Mouse (Mus musculus): ENCODE data around the gene Slc7a7. TPM values are rescaled to one million over a fixed set of nuclear protein-coding genes. Genes with fewer than 3 reads are reported as not detected.

Gene Slc7a7
- polyA plus RNA-seq, 1 experiment = 1.6 TPM

DNA sequence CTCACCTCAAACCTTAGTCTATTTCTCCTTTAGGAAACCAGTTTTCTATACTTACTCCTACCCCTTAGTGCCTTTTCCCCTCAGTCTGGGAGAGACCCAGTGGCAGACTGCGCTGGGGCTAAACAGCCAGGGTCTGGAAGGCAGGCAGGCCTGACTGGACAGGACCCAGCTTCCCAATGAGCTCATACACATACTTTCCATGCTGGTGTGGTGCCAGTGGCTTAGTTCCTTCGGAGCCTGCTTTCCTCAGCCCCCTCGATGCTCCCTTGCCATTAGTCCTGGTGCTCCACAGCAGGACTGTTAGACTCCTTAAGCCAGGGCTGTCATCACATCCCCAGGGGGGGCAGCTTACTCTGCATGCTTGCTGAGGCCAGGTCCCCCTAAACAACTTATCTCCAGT, 27.9 kb upstream of the Slc7a7 start:
- Histone ChIP-seq H3K9me3 (no peaks in the 10 kb centered on the region), H3K4me1 (peaks cover 41% of the 10 kb centered on the region), H3K4me3 (replicated peaks) (no peak overlapping the region), H3K27me3 (replicated peaks) (peaks cover 26% of the 10 kb centered on the region), H3K36me3 (replicated peaks; ENCODE audit: low read length) (no peaks in the 10 kb centered on the region)
- TF ChIP-seq FLI1 (IDR thresholded peaks at IDR 0.05; ENCODE audit: low read length) (no peak), GATA1 (IDR thresholded peaks at IDR 0.05; ENCODE audit: borderline replicate concordance, low read length) (no peak)

DNA sequence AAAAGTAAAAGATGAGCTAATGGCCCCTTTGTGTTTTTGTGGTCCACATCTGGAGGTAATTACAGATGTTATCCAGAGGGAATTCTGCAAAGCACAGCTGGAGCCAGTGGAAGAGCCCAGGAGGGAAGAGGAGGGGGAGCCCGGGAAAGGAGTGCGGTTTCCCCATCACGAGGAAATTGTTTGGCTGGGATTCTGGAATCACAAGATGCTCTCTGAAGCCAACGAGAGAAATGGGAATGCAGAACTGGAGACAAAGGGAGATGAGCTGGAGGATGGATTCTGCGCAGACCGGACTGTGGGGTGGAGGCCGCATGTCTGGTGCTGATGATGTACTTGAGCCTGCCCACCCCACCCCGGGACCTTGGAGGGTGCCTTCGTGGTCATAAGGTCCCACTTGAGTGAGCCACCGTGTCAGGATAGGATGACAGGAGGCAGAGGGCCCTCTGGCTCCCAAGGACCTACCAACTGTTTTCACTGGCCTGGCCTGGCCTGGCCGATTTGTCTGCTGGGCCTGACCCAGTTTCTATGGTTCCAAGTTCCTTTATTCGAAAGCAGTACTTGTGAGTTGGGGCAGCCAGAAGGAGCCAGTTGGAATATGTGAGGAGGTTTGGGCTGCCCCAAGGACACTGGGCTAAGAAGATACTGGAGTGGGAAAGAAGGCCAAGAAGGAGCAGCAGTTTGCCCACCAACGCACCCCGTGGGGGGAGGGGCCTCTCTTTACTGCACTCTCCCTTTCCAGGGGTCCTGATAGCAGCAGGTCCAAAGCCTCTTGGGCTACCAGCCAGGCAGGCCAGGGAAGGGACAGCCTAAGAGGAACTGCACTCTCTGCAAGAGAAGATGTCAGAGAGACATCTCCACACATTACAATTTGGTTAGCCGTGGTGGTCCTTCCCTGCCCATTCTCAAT, 26.4 kb upstream of the Slc7a7 start:
- H3K4me1 ChIP-seq = peaks cover 36% of the 10 kb centered on the region
- peaks cover 41% of the 10 kb centered on the region for H3K27me3 ChIP-seq (replicated peaks)
- no peak overlapping the region for H3K4me3 ChIP-seq (replicated peaks)
- TF ChIP-seq FLI1 (IDR thresholded peaks at IDR 0.05; ENCODE audit: low read length) (no peak), GATA1 (IDR thresholded peaks at IDR 0.05; ENCODE audit: borderline replicate concordance, low read length) (no peak)
- H3K36me3 ChIP-seq (replicated peaks; ENCODE audit: low read length) = no peaks in the 10 kb centered on the region
- no peaks in the 10 kb centered on the region for H3K9me3 ChIP-seq

DNA sequence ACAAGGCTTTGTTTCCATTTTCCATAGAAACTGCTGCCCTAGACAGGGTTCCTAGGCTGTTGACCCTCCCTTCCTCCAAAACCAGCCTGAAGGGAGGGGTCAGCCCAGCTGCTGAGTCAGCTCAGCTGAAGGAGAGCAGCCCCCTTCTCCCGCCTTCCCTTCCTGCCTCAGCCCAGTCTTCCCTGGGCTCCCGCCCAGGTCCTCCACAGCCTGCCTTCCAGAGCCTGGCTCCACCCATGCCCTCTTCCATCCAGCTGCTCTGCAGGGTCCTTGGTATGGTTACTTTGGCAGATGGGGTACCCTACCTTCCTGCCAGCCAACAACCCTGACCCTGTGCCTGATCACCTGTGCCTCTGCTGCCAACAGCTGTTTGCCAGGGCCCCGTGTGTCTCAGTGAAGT, 25.6 kb upstream of the Slc7a7 start:
- Histone ChIP-seq H3K9me3 (no peaks in the 10 kb centered on the region), H3K36me3 (replicated peaks; ENCODE audit: low read length) (no peaks in the 10 kb centered on the region), H3K4me3 (replicated peaks) (no peak overlapping the region), H3K27me3 (replicated peaks) (peaks cover 47% of the 10 kb centered on the region), H3K4me1 (peaks cover 29% of the 10 kb centered on the region)
- TF ChIP-seq GATA1 (IDR thresholded peaks at IDR 0.05; ENCODE audit: borderline replicate concordance, low read length) = no peak
- TF ChIP-seq FLI1 (IDR thresholded peaks at IDR 0.05; ENCODE audit: low read length) = no peak

GRCm38 (mm10) chr14:54442548-54442947, 25.0 kb upstream of the Slc7a7 start:
- TF ChIP-seq FLI1 (IDR thresholded peaks at IDR 0.05; ENCODE audit: low read length) (no peak), GATA1 (IDR thresholded peaks at IDR 0.05; ENCODE audit: borderline replicate concordance, low read length) (no peak)
- no peaks in the 10 kb centered on the region for H3K36me3 ChIP-seq (replicated peaks; ENCODE audit: low read length)
- H3K4me3 ChIP-seq (replicated peaks) = no peak overlapping the region
- H3K9me3 ChIP-seq = no peaks in the 10 kb centered on the region
- H3K27me3 ChIP-seq (replicated peaks) = peaks cover 48% of the 10 kb centered on the region
- peaks cover 25% of the 10 kb centered on the region for H3K4me1 ChIP-seq

DNA sequence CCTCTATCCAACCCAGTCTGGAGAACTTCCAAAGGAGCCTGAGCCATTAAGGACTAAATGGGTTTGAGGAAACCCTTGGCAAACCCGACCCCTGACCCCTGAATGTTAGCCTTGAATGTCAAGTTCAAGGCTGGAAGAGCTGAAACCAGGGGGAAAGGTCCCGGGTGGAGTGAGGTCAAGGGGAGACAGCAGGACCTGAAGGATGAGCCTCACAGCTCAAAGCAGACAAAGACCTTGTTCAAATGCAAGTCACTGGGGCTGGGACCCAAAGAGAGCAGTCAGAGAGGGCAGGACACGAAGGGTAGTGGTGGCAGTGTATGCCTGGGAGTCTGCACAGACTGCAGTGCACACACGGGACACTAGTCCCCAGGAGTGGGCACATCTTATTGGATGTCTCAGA, 23.8 kb upstream of the Slc7a7 start:
- H3K27me3 ChIP-seq (replicated peaks) = peaks cover 52% of the 10 kb centered on the region
- peaks cover 25% of the 10 kb centered on the region for H3K4me1 ChIP-seq
- TF ChIP-seq FLI1 (IDR thresholded peaks at IDR 0.05; ENCODE audit: low read length) (no peak), GATA1 (IDR thresholded peaks at IDR 0.05; ENCODE audit: borderline replicate concordance, low read length) (no peak)
- no peaks in the 10 kb centered on the region for H3K36me3 ChIP-seq (replicated peaks; ENCODE audit: low read length)
- H3K4me3 ChIP-seq (replicated peaks) = no peak overlapping the region
- H3K9me3 ChIP-seq = no peaks in the 10 kb centered on the region

- Histone ChIP-seq H3K4me1 (peaks cover 22% of the 10 kb centered on the region), H3K4me3 (replicated peaks) (no peak overlapping the region), H3K36me3 (replicated peaks; ENCODE audit: low read length) (no peaks in the 10 kb centered on the region), H3K9me3 (no peaks in the 10 kb centered on the region), H3K27me3 (replicated peaks) (peaks cover 52% of the 10 kb centered on the region)
- TF ChIP-seq GATA1 (IDR thresholded peaks at IDR 0.05; ENCODE audit: borderline replicate concordance, low read length) (no peak), FLI1 (IDR thresholded peaks at IDR 0.05; ENCODE audit: low read length) (no peak)
Observed at GRCm38 (mm10) chr14:54440538-54440937, 23.0 kb upstream of the Slc7a7 start.

DNA sequence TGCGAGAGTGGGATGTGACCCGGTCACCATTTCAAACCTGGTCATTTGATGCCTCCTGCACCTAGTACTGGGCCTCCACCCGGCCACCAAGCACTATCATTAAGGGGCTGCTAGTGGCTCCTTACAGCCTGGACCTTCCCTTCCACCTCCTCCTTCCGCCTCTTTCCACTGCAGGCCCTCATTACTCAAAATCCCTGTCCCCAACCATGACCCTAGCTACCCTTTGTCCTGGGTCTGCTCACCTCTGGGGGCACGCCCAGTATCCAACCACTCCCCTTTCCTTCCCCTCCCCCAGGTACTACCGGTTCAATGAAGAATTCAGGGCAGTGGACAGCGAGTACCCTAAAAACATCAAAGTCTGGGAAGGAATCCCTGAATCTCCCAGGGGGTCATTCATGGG, 22.0 kb upstream of the Slc7a7 start:
- no peak overlapping the region for H3K4me3 ChIP-seq (replicated peaks)
- no peaks in the 10 kb centered on the region for H3K36me3 ChIP-seq (replicated peaks; ENCODE audit: low read length)
- peaks cover 52% of the 10 kb centered on the region for H3K27me3 ChIP-seq (replicated peaks)
- peaks cover 21% of the 10 kb centered on the region for H3K4me1 ChIP-seq
- H3K9me3 ChIP-seq = no peaks in the 10 kb centered on the region
- no peak for TF ChIP-seq GATA1 (IDR thresholded peaks at IDR 0.05; ENCODE audit: borderline replicate concordance, low read length)

DNA sequence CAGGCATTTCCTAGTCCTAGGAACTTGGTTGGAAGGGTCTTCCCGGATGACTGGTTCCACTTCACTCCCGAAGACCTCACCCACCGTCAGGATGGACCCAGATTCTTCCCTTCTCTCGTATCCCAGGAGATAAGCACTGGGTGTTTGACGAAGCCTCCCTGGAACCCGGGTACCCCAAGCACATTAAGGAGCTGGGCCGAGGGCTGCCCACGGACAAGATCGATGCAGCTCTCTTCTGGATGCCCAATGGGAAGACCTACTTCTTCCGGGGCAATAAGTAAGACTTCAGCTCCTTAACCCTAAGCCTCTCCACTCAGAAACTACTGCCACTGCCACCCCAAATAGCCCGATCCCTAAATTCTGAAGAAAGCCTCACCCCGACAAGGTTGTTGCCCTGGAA, 21.6 kb upstream of the Slc7a7 start:
- peaks cover 48% of the 10 kb centered on the region for H3K27me3 ChIP-seq (replicated peaks)
- H3K4me3 ChIP-seq (replicated peaks) = no peak overlapping the region
- H3K9me3 ChIP-seq = no peaks in the 10 kb centered on the region
- H3K36me3 ChIP-seq (replicated peaks; ENCODE audit: low read length) = no peaks in the 10 kb centered on the region
- peaks cover 26% of the 10 kb centered on the region for H3K4me1 ChIP-seq
- TF ChIP-seq GATA1 (IDR thresholded peaks at IDR 0.05; ENCODE audit: borderline replicate concordance, low read length) (no peak), FLI1 (IDR thresholded peaks at IDR 0.05; ENCODE audit: low read length) (no peak)

DNA sequence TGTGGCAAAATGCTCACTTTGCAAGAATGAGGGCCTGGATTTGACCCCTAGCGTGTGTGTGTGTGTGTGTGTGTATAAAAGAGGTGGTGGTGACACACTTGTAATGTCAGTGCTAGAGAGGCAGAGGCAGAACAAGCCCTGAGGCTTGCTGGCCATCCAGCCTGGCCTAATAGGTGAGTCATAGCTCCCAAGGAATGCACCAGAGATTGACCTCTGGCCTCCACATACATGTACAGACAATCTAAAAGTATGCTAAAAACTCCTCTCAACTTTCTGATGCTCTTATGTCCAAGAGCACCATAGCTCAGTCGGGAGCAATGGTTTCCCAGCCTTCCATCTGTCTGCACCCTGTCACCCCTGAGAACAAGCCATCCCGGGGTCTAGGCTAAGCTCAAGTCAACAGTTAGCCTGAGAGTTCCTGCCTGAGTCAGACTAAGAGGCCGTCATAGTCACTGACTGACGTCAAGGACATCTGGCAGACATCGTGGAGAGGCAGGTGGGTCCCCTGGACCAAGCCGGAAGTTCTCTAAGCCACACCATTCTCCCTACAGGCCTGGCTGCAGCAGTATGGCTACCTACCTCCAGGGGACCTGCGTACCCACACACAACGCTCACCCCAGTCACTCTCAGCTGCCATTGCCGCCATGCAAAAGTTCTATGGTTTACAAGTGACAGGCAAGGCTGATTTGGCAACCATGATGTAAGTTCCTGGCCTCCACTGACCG, 17.8 kb upstream of the Slc7a7 start:
- H3K9me3 ChIP-seq = peaks cover 13% of the 10 kb centered on the region; the same call in 1 of the 2 replicates
- peaks cover 8% of the 10 kb centered on the region for H3K36me3 ChIP-seq (replicated peaks; ENCODE audit: low read length)
- TF ChIP-seq GATA1 (IDR thresholded peaks at IDR 0.05; ENCODE audit: borderline replicate concordance, low read length) (no peak), FLI1 (IDR thresholded peaks at IDR 0.05; ENCODE audit: low read length) (no peak)
- H3K4me3 ChIP-seq (replicated peaks) = no peak overlapping the region
- peaks cover 48% of the 10 kb centered on the region for H3K4me1 ChIP-seq
- H3K27me3 ChIP-seq (replicated peaks) = peaks cover 49% of the 10 kb centered on the region

All from megakaryocyte, embryonic 14.5 days (primary cell).